Mouse (Mus musculus): Measurements from ENCODE around the gene Thsd4. TPM values are rescaled to one million over a fixed set of nuclear protein-coding genes. Genes with fewer than 3 reads are reported as not detected.

Thsd4 gene
- polyA plus RNA-seq, 1 experiment from 2014 or later: 19.5 TPM

DNA sequence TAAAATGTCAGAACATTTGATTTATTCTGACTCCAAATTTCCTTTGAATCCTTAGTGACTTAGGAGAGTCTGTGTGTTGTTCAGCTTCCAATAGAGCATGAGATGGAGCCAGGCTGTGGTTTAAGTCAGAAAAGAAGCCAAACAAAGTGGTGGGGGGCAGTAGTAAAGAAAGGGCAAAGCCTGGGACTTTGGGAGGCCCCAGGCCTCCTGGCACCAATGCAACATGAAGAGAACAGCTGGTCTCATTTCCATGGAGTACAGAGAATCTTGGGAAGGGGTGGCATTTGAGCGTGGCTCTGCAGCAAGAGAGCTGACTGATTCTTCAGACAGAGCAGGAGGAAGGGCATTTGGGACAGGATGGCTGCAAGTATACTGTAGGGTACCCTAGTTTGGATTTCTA lies 511.6 kb downstream of the Thsd4 start:
- Histone ChIP-seq H3K36me3 (no peaks in the 10 kb centered on the region), H3K4me3 (no peak overlapping the region), H3K27ac (no peak overlapping the region), H3K9me3 (no peaks in the 10 kb centered on the region), H3K4me1 (peaks cover 8% of the 10 kb centered on the region), H3K27me3 (ENCODE audit: insufficient read depth, poor library complexity, severe bottlenecking) (no peaks in the 10 kb centered on the region)
- DNase-seq (ENCODE audit: low spot score): no peak
- WGBS: 68% methylated on average over 1 of the region's 1 CpGs

DNA sequence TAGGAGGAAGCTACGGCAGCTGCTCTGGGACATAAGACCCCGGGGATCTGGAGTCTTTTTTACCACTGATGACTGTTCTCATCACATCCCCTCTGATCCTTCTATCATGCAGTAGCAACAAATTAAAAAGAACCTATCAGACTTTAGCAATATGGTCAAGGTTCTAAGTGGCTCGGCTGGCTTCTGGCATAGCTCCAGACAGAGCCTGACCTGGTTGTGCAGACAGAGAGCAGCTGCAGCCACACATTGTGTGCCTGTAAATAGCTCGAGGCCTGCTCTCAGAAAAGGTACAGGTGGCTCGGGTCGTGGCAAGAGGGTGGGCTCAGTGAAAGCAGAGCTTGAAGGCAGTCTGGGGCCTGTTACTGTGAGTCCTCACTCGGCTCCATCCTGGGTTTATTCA lies 512.9 kb downstream of the Thsd4 start:
- Histone ChIP-seq H3K4me3 (no peak overlapping the region), H3K27me3 (ENCODE audit: insufficient read depth, poor library complexity, severe bottlenecking) (no peaks in the 10 kb centered on the region), H3K36me3 (no peaks in the 10 kb centered on the region), H3K4me1 (peaks cover 8% of the 10 kb centered on the region), H3K9me3 (no peaks in the 10 kb centered on the region), H3K27ac (peak overlapping the region; percentile 42; the same call in 1 of the 2 replicates)
- 55% methylated on average over 7 of the region's 7 CpGs for WGBS
- DNase-seq (ENCODE audit: low spot score): no peak

DNA sequence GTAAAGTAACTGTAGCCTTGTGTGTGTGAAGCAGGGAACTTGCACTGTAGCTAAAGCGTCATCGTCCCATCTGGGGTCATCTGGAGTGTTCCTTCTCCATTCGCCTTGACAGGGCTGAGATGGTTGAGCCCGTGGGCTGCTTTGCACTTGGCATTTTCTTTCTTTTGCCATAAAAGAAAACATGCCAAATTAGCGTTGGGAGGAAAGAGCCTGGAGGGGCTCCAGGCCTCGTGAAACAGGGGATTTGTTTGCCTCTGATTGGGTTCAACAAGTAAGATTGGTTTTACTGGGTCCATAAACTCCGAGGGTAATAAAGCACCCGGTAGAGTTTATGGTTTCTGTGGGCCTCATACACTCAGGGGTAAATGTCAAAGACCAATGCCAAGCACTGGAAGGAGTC lies 519.5 kb downstream of the Thsd4 start:
- Histone ChIP-seq H3K27me3 (ENCODE audit: insufficient read depth, poor library complexity, severe bottlenecking) (no peaks in the 10 kb centered on the region), H3K9me3 (no peaks in the 10 kb centered on the region), H3K36me3 (0 out of 2 replicates have a peak, but pooled peaks cover 5% of the 10 kb centered on the region), H3K4me1 (no peaks in the 10 kb centered on the region), H3K27ac (no peak overlapping the region), H3K4me3 (no peak overlapping the region)
- no peak for DNase-seq (ENCODE audit: low spot score)
- 86% methylated on average over 8 of the region's 8 CpGs for WGBS

DNA sequence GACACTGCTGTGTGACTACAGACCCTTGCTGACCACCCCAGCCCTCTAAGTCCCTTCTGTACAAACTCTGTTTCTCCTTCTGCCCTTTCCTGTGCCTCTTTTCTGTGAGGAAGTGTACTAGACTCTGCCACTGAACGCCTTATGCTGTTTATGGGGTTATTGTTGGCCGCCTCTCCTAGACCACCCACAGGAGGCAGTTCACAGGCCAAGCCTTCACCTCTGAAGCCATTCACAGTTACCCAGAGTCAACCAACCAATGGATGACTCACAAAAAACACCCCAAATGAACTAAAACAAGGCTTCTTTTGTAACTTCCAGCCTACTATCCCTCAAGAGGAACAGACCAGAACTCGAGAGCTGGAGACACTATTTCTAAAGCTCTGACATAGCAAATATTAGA lies 520.4 kb downstream of the Thsd4 start:
- H3K27ac ChIP-seq: no peak overlapping the region
- no peaks in the 10 kb centered on the region for H3K27me3 ChIP-seq (ENCODE audit: insufficient read depth, poor library complexity, severe bottlenecking)
- 84% methylated on average over 3 of the region's 3 CpGs for WGBS
- H3K4me3 ChIP-seq: no peak overlapping the region
- H3K36me3 ChIP-seq: peaks cover 10% of the 10 kb centered on the region; the same call in 1 of the 2 replicates
- no peaks in the 10 kb centered on the region for H3K9me3 ChIP-seq
- no peaks in the 10 kb centered on the region for H3K4me1 ChIP-seq
- DNase-seq (ENCODE audit: low spot score): no peak

DNA sequence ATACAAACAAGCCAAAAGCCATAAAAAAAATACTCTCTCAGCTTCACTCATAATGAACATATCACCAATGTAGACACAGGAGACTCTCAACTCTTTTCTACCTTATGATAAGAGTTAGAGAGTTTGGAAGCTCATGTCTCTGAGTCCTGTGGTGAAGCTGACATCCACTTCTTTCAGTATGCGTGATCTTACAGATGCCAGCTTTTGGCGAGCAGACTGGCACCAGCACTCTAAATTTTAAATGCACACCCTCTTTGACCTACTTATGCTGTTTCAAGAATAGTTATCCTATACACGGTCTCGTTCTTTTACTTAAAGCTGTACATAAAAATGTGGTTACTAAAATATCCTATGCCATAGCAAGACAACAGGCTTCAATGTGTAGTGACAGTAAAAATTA lies 524.1 kb downstream of the Thsd4 start:
- H3K9me3 ChIP-seq: no peaks in the 10 kb centered on the region
- no peak for DNase-seq (ENCODE audit: low spot score)
- no peak overlapping the region for H3K4me3 ChIP-seq
- WGBS: 88% methylated on average over 4 of the region's 4 CpGs
- peaks cover 13% of the 10 kb centered on the region; the same call in 1 of the 2 replicates for H3K36me3 ChIP-seq
- no peaks in the 10 kb centered on the region for H3K4me1 ChIP-seq
- H3K27me3 ChIP-seq (ENCODE audit: insufficient read depth, poor library complexity, severe bottlenecking): no peaks in the 10 kb centered on the region
- H3K27ac ChIP-seq: no peak overlapping the region

DNA sequence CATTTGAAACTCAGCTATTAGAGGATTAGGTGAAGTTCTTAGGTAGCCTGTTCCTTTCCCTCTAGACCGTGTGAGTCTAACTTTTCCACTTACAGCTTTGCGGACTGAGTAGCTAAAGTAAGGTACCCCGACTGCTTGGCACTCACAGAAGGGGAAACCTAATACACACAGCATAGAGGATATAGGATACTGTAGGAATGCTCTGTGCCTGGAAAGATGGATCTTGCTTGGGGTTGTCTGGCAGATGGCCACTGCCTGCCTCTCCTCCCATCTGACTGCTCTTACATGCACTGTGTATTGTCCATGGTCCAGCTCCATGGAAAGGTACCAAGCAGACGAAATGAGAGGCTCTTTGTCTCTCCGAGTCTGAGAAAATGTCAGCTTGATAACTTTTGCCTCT lies 530.4 kb downstream of the Thsd4 start:
- no peak for DNase-seq (ENCODE audit: low spot score)
- Histone ChIP-seq H3K36me3 (peaks cover 10% of the 10 kb centered on the region; the same call in 1 of the 2 replicates), H3K4me1 (no peaks in the 10 kb centered on the region), H3K27me3 (ENCODE audit: insufficient read depth, poor library complexity, severe bottlenecking) (no peaks in the 10 kb centered on the region), H3K27ac (no peak overlapping the region), H3K9me3 (no peaks in the 10 kb centered on the region), H3K4me3 (no peak overlapping the region)
- 80% methylated on average over 5 of the region's 5 CpGs for WGBS

DNA sequence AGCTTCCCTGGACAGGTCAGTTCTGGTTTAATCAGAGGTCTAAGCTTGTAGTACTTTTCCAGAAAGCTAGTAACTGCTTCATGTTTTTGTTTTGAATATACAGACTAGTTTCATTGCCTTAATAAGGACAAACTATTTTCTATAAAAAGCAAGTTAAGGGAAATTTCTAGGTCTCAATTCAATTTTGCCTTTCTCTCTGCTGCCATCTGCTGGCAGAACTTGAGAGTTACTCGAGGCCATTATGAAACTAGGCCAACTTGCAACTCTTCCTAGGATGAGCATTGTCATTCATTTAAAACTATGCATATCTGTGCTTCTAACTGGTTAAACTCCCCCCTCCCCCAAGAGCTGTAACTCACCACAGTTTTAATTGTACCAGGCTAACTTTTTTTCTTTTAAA lies 532.0 kb downstream of the Thsd4 start:
- peaks cover 8% of the 10 kb centered on the region; the same call in 1 of the 2 replicates for H3K36me3 ChIP-seq
- WGBS: 0% methylated on average over 1 of the region's 1 CpGs
- no peak for DNase-seq (ENCODE audit: low spot score)

DNA sequence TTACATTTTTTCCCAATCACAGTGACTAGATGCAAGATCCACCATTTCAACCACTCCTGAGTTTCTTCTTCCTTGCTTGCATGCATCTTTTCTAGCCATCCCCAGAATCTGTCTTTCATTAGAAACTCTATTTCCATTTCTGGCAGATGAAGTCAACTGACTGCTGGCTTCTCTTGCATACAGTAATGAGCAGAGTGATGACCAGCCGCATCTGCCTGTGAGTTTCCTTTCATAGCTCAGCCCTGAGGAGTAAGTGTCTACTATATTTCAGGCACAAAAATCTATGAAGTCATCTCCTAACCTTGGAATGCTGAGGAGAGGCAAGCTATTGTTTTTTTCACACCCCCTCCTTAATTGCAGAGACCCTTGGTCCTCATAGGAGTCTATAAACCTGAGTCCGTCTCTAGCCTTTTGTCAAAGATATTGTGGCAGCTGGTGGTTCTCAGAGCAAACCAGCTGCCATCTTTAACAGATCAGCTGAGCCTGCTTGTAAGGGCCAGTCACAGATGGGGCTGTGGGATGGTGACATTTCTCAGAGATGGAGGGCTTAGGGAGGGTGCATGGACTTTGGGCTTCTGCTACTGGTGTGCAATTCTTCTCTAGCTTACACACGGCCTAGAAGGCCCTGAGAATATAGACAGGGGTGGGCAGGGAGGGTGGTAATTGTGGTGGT lies 535.8 kb downstream of the Thsd4 start:
- no peak for DNase-seq (ENCODE audit: low spot score)
- 80% methylated on average over 3 of the region's 3 CpGs for WGBS
- H3K36me3 ChIP-seq: peaks cover 18% of the 10 kb centered on the region; the same call in 1 of the 2 replicates
- H3K27ac ChIP-seq: no peak overlapping the region
- H3K27me3 ChIP-seq (ENCODE audit: insufficient read depth, poor library complexity, severe bottlenecking): no peaks in the 10 kb centered on the region
- no peak overlapping the region for H3K4me3 ChIP-seq
- no peaks in the 10 kb centered on the region for H3K4me1 ChIP-seq
- H3K9me3 ChIP-seq: no peaks in the 10 kb centered on the region

More for the DNA sequence above, 532.0 kb downstream of the Thsd4 start:
- Histone ChIP-seq H3K4me3 (no peak overlapping the region), H3K9me3 (no peaks in the 10 kb centered on the region), H3K4me1 (no peaks in the 10 kb centered on the region), H3K27ac (no peak overlapping the region), H3K27me3 (ENCODE audit: insufficient read depth, poor library complexity, severe bottlenecking) (no peaks in the 10 kb centered on the region)

DNA sequence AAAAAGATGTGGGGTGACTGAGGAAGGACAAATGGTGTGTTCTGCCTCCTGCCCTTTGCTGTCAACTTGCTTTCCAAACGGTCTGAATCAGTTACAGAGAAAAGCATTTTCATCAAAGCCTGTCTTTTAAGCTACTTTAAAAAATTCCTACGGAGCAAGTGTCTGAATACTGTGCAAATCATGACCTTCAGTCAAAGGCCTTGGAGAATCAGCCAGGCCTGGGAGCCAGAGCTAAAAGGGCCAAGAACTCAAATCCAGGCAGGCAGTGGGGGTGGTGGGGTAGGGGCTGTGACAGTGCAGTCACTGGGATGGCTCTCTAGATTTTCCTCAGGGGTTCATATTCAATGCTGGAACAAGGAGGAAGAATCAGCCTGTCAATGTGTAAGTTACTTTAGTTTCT lies 540.7 kb downstream of the Thsd4 start:
- H3K27me3 ChIP-seq (ENCODE audit: insufficient read depth, poor library complexity, severe bottlenecking): no peaks in the 10 kb centered on the region

DNA sequence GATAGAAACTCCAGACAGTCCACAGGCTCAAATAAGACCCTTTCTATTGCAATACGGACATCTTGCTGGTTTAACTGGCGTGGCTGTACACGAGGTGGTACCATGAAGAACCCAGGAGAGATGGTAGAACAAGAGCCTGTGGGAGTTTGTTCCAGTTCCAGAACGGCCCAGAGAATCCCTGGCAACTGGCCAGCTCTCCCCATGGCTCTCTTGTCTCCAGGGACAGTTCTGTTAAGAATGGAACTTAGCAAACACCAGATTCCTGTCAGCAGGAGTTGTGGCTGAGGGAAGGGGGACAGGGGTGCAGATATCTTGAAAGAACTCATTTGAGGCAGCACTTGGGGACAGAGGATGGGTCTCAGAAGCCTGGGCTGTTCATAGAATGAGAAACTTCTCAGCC lies 550.6 kb downstream of the Thsd4 start:
- H3K9me3 ChIP-seq: no peaks in the 10 kb centered on the region
- no peaks in the 10 kb centered on the region for H3K27me3 ChIP-seq (ENCODE audit: insufficient read depth, poor library complexity, severe bottlenecking)
- H3K4me1 ChIP-seq: peaks cover 8% of the 10 kb centered on the region
- H3K36me3 ChIP-seq: no peaks in the 10 kb centered on the region
- no peak overlapping the region for H3K27ac ChIP-seq
- WGBS: 71% methylated on average over 4 of the region's 4 CpGs
- DNase-seq (ENCODE audit: low spot score): no peak
- no peak overlapping the region for H3K4me3 ChIP-seq

More for the DNA sequence above, 540.7 kb downstream of the Thsd4 start:
- 76% methylated on average over 2 of the region's 2 CpGs for WGBS
- no peaks in the 10 kb centered on the region for H3K4me1 ChIP-seq
- DNase-seq (ENCODE audit: low spot score): no peak
- H3K4me3 ChIP-seq: no peak overlapping the region
- no peaks in the 10 kb centered on the region for H3K9me3 ChIP-seq
- H3K36me3 ChIP-seq: peaks cover 10% of the 10 kb centered on the region; the same call in 1 of the 2 replicates
- H3K27ac ChIP-seq: no peak overlapping the region

DNA sequence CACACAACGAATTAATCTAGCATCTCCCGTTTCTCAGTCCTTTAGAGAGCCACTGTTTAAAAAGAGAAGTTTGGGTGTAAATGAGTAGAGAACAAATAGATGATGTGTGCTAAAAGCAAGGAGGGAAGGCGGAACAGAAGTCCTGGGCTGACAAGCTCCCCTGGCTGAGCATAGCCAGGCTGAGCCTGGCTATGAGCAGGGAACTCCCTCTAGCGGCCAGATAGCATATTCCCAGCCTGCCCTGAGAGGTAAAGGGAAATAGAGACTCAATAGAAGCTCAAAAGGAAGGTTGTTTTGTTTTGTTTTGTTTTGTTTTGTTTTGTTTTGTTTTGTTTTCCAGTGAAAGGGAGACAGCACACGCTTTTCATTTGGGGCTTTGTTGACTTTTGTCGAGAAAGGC lies 552.5 kb downstream of the Thsd4 start:
- H3K36me3 ChIP-seq: no peaks in the 10 kb centered on the region
- DNase-seq (ENCODE audit: low spot score): no peak
- H3K4me3 ChIP-seq: no peak overlapping the region
- H3K27me3 ChIP-seq (ENCODE audit: insufficient read depth, poor library complexity, severe bottlenecking): no peaks in the 10 kb centered on the region
- 30% methylated on average over 6 of the region's 6 CpGs for WGBS
- H3K27ac ChIP-seq: no peak overlapping the region
- peaks cover 24% of the 10 kb centered on the region for H3K4me1 ChIP-seq
- H3K9me3 ChIP-seq: no peaks in the 10 kb centered on the region

DNA sequence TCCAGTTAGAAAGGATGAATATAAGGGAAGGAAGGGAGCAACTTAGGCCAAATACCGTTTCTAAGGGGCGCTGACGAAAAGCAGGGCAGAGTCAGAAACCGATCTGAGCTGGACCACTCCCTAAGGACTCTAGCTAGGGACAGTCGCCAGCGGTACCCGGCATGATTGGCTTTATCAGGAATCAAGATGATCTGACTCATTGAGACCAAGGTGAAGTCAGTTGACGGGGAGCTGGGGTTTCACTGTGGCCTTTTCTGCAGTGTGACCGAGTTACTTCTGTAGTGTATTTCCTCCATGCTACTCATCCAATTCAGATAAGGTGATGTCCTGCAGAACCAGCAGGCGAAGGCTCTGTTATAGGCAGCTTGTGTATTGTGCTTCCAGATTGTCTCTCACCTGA lies 556.8 kb downstream of the Thsd4 start:
- no peak for DNase-seq (ENCODE audit: low spot score)
- Histone ChIP-seq H3K27me3 (ENCODE audit: insufficient read depth, poor library complexity, severe bottlenecking) (no peaks in the 10 kb centered on the region), H3K4me1 (peaks cover 33% of the 10 kb centered on the region), H3K4me3 (no peak overlapping the region), H3K36me3 (no peaks in the 10 kb centered on the region), H3K27ac (no peak overlapping the region), H3K9me3 (no peaks in the 10 kb centered on the region)
- WGBS: 60% methylated on average over 10 of the region's 10 CpGs

DNA sequence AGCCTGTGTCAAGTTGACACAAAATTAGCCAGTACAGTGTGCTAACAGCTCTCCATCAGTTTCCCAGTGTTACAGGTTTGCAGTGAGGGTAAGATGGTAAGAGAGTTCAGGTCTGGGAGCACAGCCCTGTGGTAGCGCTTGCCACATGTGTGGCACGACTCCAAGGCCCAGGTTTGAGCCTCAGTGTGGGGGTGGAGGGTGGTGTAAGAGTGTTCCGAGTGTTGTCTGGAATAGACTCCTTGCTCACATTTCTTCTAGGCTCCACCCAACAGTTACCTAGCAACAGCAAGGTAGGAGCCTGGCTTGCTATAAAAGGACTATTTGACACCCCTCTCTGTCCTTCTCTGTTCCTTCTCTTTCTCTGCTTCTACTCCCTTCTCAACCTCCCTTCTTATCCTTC lies 557.5 kb downstream of the Thsd4 start:
- H3K9me3 ChIP-seq: no peaks in the 10 kb centered on the region
- 0 out of 2 replicates have a peak overlapping the region, but pooled peaks have one; percentile 49 for H3K27ac ChIP-seq
- H3K36me3 ChIP-seq: no peaks in the 10 kb centered on the region
- DNase-seq (ENCODE audit: low spot score): no peak
- H3K4me1 ChIP-seq: peaks cover 33% of the 10 kb centered on the region
- H3K27me3 ChIP-seq (ENCODE audit: insufficient read depth, poor library complexity, severe bottlenecking): no peaks in the 10 kb centered on the region
- no peak overlapping the region for H3K4me3 ChIP-seq
- WGBS: 56% methylated on average over 3 of the region's 3 CpGs
